Mouse (Mus musculus): ENCODE data around the gene Rab3a.
A peak's percentile ranks its signal among the peaks of the same experiment; 100 is the strongest.

Rab3a gene

GRCm38 (mm10) chr8:70741661-70742060 is 12.8 kb upstream of the Rab3a start:
- no peak for DNase-seq (ENCODE audit: extremely low read depth, insufficient read length, low spot score)

DNA sequence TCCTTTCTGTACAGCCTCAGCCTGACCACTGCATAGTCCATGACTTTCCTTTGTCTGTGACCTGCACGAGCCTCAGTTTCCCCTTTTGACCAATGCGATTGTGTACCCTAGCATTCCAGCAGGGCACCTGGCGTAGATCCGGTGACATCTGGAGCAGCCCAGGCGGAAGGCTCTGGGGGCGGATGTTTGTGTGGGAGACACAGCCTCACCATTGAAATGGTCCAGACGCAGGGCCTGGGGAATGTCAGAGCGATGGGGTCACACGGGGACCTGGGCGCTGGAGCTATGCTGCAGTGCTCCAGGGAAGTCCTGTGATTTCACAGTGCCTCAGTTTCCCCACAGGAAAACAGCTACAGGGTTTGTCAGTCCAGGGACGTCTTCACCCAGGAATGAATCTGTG is 12.3 kb upstream of the Rab3a start:
- no peak for DNase-seq (ENCODE audit: extremely low read depth, insufficient read length, low spot score)

DNA sequence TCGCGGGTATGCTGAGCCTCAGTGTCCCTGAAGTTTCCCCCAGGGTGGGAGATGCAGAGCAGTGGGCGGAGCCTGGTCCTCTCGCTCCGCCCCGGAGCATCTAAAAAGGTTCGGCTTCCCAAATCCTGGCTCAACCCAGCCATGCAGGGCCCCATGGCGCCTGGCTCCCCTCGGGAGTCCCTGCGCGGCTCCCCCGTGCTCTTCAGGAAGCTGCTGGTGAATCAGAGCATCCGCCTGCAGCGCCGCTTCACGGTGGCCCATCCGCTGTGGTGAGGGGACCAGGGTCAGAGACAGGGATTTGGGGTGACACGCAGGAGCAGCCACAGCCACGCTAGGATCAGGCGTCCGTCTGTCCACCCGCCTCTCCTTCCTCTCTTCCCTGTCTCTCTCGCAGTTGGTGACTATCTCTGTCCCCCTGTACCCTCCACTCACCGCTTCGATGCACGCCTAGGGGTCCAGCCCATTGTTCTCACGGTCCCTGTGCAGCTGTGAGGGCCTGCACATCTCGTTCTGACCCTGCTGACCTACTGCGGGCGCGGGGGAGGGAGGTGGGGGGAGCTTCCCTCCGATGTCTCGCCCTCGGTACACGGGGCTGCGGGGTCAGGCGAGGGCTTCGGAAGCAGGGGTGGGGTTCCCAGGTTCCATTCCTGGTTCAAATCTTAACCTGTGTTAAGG is 11.4 kb upstream of the Rab3a start:
- no peak for DNase-seq (ENCODE audit: extremely low read depth, insufficient read length, low spot score)

- DNase-seq (ENCODE audit: extremely low read depth, insufficient read length, low spot score): no peak
Observed at GRCm38 (mm10) chr8:70743656-70744590, 10.6 kb upstream of the Rab3a start.

- DNase-seq (ENCODE audit: extremely low read depth, insufficient read length, low spot score): no peak
Observed at GRCm38 (mm10) chr8:70744806-70745205, 9.7 kb upstream of the Rab3a start.

DNA sequence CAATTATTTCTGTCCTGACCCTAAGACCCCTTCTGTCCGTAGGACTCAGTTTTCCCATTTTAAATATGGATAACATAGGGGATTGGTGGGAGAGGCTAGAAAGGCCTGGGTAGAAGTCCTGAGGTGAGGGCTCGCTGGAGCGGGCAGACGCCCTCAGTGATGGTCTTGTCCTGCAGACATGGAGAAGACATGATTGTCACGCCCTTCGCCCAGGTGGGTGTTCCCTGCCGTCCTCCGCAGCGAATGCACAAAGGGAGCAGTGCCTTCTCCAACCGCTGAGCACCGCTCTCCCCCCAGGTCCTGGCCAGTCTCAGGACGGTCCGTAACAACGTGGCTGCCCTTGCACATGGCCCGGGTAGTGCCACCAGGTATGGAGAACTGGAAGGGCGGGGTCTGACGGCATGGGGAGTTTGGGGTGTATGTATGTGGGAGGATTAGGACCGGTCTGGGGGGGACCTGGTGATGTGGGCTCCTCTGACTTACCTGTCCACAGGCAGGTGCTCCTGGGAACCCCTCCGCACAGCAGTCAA is 8.7 kb upstream of the Rab3a start:
- no peak for DNase-seq (ENCODE audit: extremely low read depth, insufficient read length, low spot score)

DNA sequence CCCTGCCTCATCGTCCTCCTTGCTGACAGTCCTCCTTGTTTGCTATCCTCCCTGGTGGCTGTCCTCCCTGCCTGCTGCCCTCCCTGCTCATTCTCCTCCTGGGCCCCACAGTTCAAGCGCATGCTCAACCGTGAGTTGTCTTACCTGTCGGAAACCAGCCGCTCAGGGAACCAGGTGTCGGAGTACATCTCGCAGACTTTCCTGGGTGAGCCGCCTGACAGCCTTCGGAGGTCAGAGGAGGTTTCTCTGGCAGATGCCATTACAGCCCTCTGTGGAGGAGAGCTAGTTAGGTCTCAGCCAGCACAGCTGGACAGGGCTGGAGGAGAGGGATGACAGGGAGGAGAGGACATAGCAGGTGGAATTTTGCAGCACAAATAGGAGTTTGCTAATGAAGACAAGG is 7.8 kb upstream of the Rab3a start:
- DNase-seq (ENCODE audit: extremely low read depth, insufficient read length, low spot score): no peak

DNA sequence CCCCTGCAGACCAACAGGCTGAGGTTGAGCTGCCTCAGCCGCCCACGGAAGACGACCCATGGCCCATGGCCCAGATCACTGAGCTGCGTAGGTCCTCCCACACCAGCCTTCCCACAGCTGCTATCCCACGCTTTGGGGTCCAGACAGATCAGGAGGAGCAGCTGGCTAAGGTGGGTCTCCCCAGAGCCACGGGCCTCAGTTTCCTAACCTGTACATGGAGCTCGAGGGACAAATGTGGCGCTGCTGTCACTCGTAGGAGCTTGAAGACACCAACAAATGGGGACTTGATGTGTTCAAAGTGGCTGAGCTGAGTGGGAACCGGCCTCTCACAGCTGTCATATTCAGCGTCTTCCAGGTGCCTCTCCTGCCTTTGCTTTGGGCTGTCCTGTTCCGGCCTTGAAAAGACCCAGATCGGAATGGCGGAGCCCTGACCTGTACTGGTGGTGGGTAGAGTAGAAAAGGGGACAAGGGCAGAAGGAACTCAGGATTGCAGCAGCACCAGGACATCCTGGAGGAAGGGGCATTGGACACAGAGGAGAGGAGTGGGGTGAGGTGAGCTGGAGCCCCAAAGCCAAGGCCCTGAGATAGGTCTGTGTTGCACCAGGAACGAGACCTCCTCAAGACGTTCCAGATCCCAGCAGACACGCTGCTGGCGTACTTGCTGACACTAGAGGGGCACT is 7.1 kb upstream of the Rab3a start:
- DNase-seq (ENCODE audit: extremely low read depth, insufficient read length, low spot score): no peak

- DNase-seq (ENCODE audit: extremely low read depth, insufficient read length, low spot score): no peak
Observed at GRCm38 (mm10) chr8:70748246-70749096, 6.0 kb upstream of the Rab3a start.

DNA sequence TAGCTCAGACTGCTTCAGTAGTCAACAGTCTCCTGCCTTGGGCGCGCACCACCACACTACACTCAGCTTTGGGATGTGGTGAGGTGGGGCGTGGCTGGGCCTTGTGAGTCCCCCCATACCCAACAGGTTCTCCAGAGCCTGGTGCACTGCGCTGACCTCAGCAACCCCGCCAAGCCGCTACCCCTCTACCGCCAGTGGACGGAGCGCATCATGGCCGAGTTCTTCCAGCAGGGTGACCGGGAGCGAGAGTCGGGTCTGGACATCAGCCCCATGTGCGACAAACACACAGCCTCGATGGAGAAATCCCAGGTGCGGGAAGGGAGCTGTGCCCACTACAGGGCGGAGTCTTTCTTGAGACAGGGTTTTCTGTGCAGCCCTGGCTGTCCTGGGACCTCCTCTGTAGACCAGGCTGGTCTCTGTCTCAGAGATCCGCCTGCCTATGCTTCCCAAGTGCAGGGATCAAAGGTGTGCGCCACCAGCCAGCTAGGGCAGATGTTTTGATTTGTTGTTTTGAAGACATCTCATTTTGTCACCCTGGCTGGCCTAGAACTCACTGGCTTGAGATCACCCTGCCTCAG is 5.3 kb upstream of the Rab3a start:
- DNase-seq (ENCODE audit: extremely low read depth, insufficient read length, low spot score): no peak

GRCm38 (mm10) chr8:70750128-70750680 is 4.3 kb upstream of the Rab3a start:
- no peak for DNase-seq (ENCODE audit: extremely low read depth, insufficient read length, low spot score)

DNA sequence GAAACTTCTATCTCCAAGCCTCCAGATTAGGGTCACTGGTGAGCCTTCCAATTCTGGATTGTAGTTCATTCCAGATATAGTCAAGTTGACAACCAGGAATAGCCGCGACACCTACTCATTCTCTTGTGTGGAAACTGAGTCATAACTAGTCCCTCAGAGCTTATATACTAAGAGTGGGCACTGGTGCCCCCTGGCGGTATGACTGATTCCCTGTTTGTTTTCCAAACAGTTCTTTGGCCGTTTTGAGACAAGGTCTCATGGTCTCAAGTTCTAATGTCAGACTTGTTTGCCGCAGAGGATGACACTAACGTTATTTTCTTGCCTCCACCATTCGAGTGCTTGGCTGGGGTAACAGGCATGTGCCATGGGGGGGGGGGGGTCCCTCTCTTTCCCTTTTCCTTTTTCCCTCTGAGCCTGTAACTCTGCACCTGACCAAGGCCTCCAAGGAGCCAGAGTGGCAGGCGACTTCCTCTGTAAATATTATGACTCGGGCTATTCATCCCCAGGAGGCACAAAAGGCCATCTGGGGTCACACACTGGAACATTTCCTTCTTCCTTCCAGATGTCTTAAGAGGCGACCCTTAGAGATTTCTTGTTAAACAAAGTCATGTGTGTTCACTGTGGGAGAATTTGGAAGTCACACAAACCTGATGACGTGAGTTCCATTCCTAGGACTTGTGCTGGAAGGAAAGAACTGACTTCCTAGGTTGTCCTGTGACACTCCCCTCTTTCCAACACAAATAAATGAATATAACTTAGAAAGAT is 2.3 kb upstream of the Rab3a start:
- no peak for DNase-seq (ENCODE audit: extremely low read depth, insufficient read length, low spot score)

DNA sequence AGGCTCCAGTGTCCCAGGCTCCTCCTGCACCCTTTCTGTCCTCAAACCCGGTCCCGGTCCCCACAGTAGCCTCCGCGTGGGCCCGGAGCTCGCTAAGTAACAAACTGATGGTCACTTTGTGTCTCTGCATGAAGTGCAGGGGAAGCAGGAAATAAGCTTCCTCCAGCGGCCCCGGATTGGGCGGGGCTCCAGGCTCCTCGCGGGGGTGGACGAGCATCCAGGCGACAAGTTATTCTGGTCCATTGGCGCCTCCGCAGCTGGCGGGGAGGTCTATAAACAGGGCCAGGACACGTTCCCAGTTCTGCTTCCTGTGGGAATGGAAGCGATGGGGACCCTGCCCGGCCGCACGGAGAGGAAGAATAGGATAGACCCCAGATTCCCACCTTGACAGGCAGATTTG is 1.3 kb upstream of the Rab3a start:
- DNase-seq (ENCODE audit: extremely low read depth, insufficient read length, low spot score): peak; percentile 80

GRCm38 (mm10) chr8:70754871-70755660 is 587 bp downstream of the Rab3a start:
- DNase-seq (ENCODE audit: extremely low read depth, insufficient read length, low spot score): peak; percentile 81

GRCm38 (mm10) chr8:70755661-70756475 is 1.4 kb downstream of the Rab3a start:
- no peak for DNase-seq (ENCODE audit: extremely low read depth, insufficient read length, low spot score)

DNA sequence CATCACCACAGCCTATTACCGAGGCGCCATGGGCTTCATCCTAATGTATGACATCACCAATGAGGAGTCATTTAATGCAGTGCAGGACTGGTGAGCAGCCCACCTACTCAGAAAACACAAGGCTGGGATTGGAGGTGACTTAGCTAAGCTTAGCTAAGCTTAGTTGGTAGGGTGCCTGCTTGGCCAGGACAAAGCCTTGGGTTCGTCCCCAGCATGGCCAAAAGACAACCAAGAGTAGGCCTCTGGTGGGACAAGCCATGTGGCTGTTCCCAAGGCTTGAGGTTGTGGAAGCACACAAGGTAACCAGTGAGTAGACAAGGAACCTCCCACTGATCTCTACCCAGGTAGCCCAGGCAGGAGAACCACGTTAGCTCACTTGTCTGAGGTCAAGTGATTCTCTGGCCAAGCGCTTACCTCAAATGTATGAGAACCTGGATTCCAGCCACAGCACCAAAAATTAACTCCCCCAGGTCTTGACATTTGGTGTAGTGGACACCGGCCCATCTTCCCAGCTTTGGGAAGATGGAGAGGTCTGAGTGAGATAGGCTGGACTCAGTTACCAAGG is 2.1 kb downstream of the Rab3a start:
- no peak for DNase-seq (ENCODE audit: extremely low read depth, insufficient read length, low spot score)

Data from 3134 (cell line).